Mouse (Mus musculus): ENCODE data around the gene Rad51b. TPM values are rescaled to one million over a fixed set of nuclear protein-coding genes. Genes with fewer than 3 reads are reported as not detected.

Rad51b gene
- polyA plus RNA-seq, 1 experiment from 2014 or later: 3.9 TPM

- Histone ChIP-seq H3K27me3 (ENCODE audit: insufficient read depth, low read length) (no peaks in the 10 kb centered on the region), H3K27ac (no peak overlapping the region), H3K4me2 (ENCODE audit: low read length) (no peak overlapping the region), H3K4me3 (replicated peaks; ENCODE audit: low read depth, low read length) (no peak overlapping the region), H3K36me3 (ENCODE audit: insufficient read depth, low read length) (no peaks in the 10 kb centered on the region), H3K9me3 (replicated peaks; ENCODE audit: low read length) (no peaks in the 10 kb centered on the region), H3K9ac (ENCODE audit: low read depth, low read length) (no peak overlapping the region), H3K4me1 (replicated peaks; ENCODE audit: insufficient read depth, low read length) (no peaks in the 10 kb centered on the region)
- ATAC-seq (replicated peaks; ENCODE audit: low FRiP score, low read depth) (no peak), DNase-seq (ENCODE audit: low spot score) (no peak)
- 84% methylated on average over 3 of the region's 3 CpGs for WGBS
- TF ChIP-seq CTCF (IDR thresholded peaks at IDR 0.05; ENCODE audit: low read depth): no peak
Measured at GRCm38 (mm10) chr12:79435474-79435873, 138.4 kb downstream of the Rad51b start.

GRCm38 (mm10) chr12:79436035-79436434 is 139.0 kb downstream of the Rad51b start:
- Histone ChIP-seq H3K27ac (no peak overlapping the region), H3K9me3 (replicated peaks; ENCODE audit: low read length) (no peaks in the 10 kb centered on the region), H3K9ac (ENCODE audit: low read depth, low read length) (no peak overlapping the region), H3K27me3 (ENCODE audit: insufficient read depth, low read length) (no peaks in the 10 kb centered on the region), H3K4me3 (replicated peaks; ENCODE audit: low read depth, low read length) (no peak overlapping the region), H3K36me3 (ENCODE audit: insufficient read depth, low read length) (no peaks in the 10 kb centered on the region), H3K4me2 (ENCODE audit: low read length) (no peak overlapping the region), H3K4me1 (replicated peaks; ENCODE audit: insufficient read depth, low read length) (no peaks in the 10 kb centered on the region)
- 82% methylated on average over 8 of the region's 8 CpGs for WGBS
- DNase-seq (ENCODE audit: low spot score): no peak
- ATAC-seq (replicated peaks; ENCODE audit: low FRiP score, low read depth): no peak
- TF ChIP-seq CTCF (IDR thresholded peaks at IDR 0.05; ENCODE audit: low read depth): no peak

- no peak for TF ChIP-seq CTCF (IDR thresholded peaks at IDR 0.05; ENCODE audit: low read depth)
- WGBS: 78% methylated on average over 4 of the region's 4 CpGs
- Histone ChIP-seq H3K27ac (no peak overlapping the region), H3K9ac (ENCODE audit: low read depth, low read length) (no peak overlapping the region), H3K4me3 (replicated peaks; ENCODE audit: low read depth, low read length) (no peak overlapping the region), H3K36me3 (ENCODE audit: insufficient read depth, low read length) (no peaks in the 10 kb centered on the region), H3K9me3 (replicated peaks; ENCODE audit: low read length) (no peaks in the 10 kb centered on the region), H3K27me3 (ENCODE audit: insufficient read depth, low read length) (no peaks in the 10 kb centered on the region), H3K4me1 (replicated peaks; ENCODE audit: insufficient read depth, low read length) (no peaks in the 10 kb centered on the region), H3K4me2 (ENCODE audit: low read length) (no peak overlapping the region)
- ATAC-seq (replicated peaks; ENCODE audit: low FRiP score, low read depth): no peak
- no peak for DNase-seq (ENCODE audit: low spot score)
Measured at GRCm38 (mm10) chr12:79436892-79437291, 139.8 kb downstream of the Rad51b start.

GRCm38 (mm10) chr12:79437572-79437971 is 140.5 kb downstream of the Rad51b start:
- H3K27me3 ChIP-seq (ENCODE audit: insufficient read depth, low read length): no peaks in the 10 kb centered on the region
- TF ChIP-seq CTCF (IDR thresholded peaks at IDR 0.05; ENCODE audit: low read depth): no peak
- H3K4me2 ChIP-seq (ENCODE audit: low read length): no peak overlapping the region
- H3K36me3 ChIP-seq (ENCODE audit: insufficient read depth, low read length): no peaks in the 10 kb centered on the region
- WGBS: 77% methylated on average over 3 of the region's 3 CpGs
- H3K9ac ChIP-seq (ENCODE audit: low read depth, low read length): no peak overlapping the region
- H3K4me1 ChIP-seq (replicated peaks; ENCODE audit: insufficient read depth, low read length): no peaks in the 10 kb centered on the region
- ATAC-seq (replicated peaks; ENCODE audit: low FRiP score, low read depth): no peak
- no peak overlapping the region for H3K4me3 ChIP-seq (replicated peaks; ENCODE audit: low read depth, low read length)
- H3K9me3 ChIP-seq (replicated peaks; ENCODE audit: low read length): no peaks in the 10 kb centered on the region
- H3K27ac ChIP-seq: no peak overlapping the region
- no peak for DNase-seq (ENCODE audit: low spot score)

- ATAC-seq (replicated peaks; ENCODE audit: low FRiP score, low read depth): no peak
- WGBS: 75% methylated on average over 6 of the region's 6 CpGs
- H3K27ac ChIP-seq: no peak overlapping the region
Measured at GRCm38 (mm10) chr12:79439961-79440360, 142.9 kb downstream of the Rad51b start.

GRCm38 (mm10) chr12:79441210-79442005 is 144.3 kb downstream of the Rad51b start:
- H3K9ac ChIP-seq (ENCODE audit: low read depth, low read length): no peak overlapping the region
- ATAC-seq (replicated peaks; ENCODE audit: low FRiP score, low read depth) (no peak), DNase-seq (ENCODE audit: low spot score) (no peak)
- H3K4me1 ChIP-seq (replicated peaks; ENCODE audit: insufficient read depth, low read length): no peaks in the 10 kb centered on the region
- H3K27ac ChIP-seq: 0 out of 2 replicates have a peak overlapping the region, but pooled peaks have one; percentile 26
- no peak overlapping the region for H3K4me2 ChIP-seq (ENCODE audit: low read length)
- H3K27me3 ChIP-seq (ENCODE audit: insufficient read depth, low read length): no peaks in the 10 kb centered on the region
- WGBS: 63% methylated on average over 12 of the region's 12 CpGs
- no peaks in the 10 kb centered on the region for H3K9me3 ChIP-seq (replicated peaks; ENCODE audit: low read length)
- H3K4me3 ChIP-seq (replicated peaks; ENCODE audit: low read depth, low read length): no peak overlapping the region
- no peaks in the 10 kb centered on the region for H3K36me3 ChIP-seq (ENCODE audit: insufficient read depth, low read length)
- TF ChIP-seq CTCF (IDR thresholded peaks at IDR 0.05; ENCODE audit: low read depth): no peak

More at GRCm38 (mm10) chr12:79439961-79440360, 142.9 kb downstream of the Rad51b start:
- H3K36me3 ChIP-seq (ENCODE audit: insufficient read depth, low read length): no peaks in the 10 kb centered on the region
- no peak for DNase-seq (ENCODE audit: low spot score)
- no peaks in the 10 kb centered on the region for H3K4me1 ChIP-seq (replicated peaks; ENCODE audit: insufficient read depth, low read length)
- no peaks in the 10 kb centered on the region for H3K27me3 ChIP-seq (ENCODE audit: insufficient read depth, low read length)
- H3K9ac ChIP-seq (ENCODE audit: low read depth, low read length): no peak overlapping the region
- no peak overlapping the region for H3K4me3 ChIP-seq (replicated peaks; ENCODE audit: low read depth, low read length)
- no peaks in the 10 kb centered on the region for H3K9me3 ChIP-seq (replicated peaks; ENCODE audit: low read length)
- no peak overlapping the region for H3K4me2 ChIP-seq (ENCODE audit: low read length)
- TF ChIP-seq CTCF (IDR thresholded peaks at IDR 0.05; ENCODE audit: low read depth): no peak

All from kidney, postnatal 0 days (tissue).